Mouse (Mus musculus) stomach, embryonic 14.5 days (tissue): Measurements from ENCODE around the gene Noxo1. TPM values are rescaled to one million over a fixed set of nuclear protein-coding genes. Genes with fewer than 3 reads are reported as not detected.

ENCODE experiments used
- ATAC-seq: fragments of 200-750 bp; cut with Nextera tagmentation; 2 replicates; pipeline ENCODE4 v1.8.0; 2017; ENCODE audit warnings: low read depth, moderate TSS enrichment; ENCODE audit not compliant: insufficient number of reproducible peaks, insufficient read depth, low FRiP score
- H3K27ac ChIP-seq: fragments of 300-500 bp; sonication (generic); 2 replicates; pipeline ENCODE4 v1.5.1; 2014; ENCODE audit warnings: mild to moderate bottlenecking, low read length, moderate library complexity, mixed read lengths
- H3K27me3 ChIP-seq: fragments of 300-500 bp; sonication (generic); 2 replicates; pipeline ENCODE4 v1.6.1; 2014; ENCODE audit warnings: low read length, control low read depth, mixed read lengths; ENCODE audit not compliant: control insufficient read depth, insufficient read depth
- H3K36me3 ChIP-seq: fragments of 300-500 bp; sonication (generic); 2 replicates; pipeline ENCODE4 v1.6.1; 2014; ENCODE audit warnings: mild to moderate bottlenecking, control low read depth, low read length, moderate library complexity, mixed read lengths; ENCODE audit not compliant: control insufficient read depth, insufficient read depth
- H3K4me1 ChIP-seq: fragments of 300-500 bp; sonication (generic); 2 replicates; pipeline ENCODE4 v1.6.1; 2014; ENCODE audit warnings: low read length, control low read depth, mixed read lengths; ENCODE audit not compliant: control insufficient read depth, insufficient read depth
- H3K4me2 ChIP-seq: fragments of 300-500 bp; sonication (generic); replicated peaks from 2 replicates; pipeline ENCODE4 v1.6.1; 2014; ENCODE audit warnings: low read depth, low read length, control low read depth
- H3K4me3 ChIP-seq: fragments of 300-500 bp; sonication (generic); 2 replicates; pipeline ENCODE4 v1.5.1; 2014; ENCODE audit warnings: low read depth, low read length, control low read depth
- H3K9ac ChIP-seq: fragments of 300-500 bp; sonication (generic); replicated peaks from 2 replicates; pipeline ENCODE4 v1.6.1; 2014; ENCODE audit warnings: low read depth, mild to moderate bottlenecking, control low read depth, low read length, moderate library complexity, mixed read lengths
- H3K9me3 ChIP-seq: fragments of 300-500 bp; sonication (generic); 2 replicates; pipeline ENCODE4 v1.6.1; 2016; ENCODE audit warnings: low read depth, low read length, control low read depth; ENCODE audit not compliant: control insufficient read depth
- WGBS: fragments of 180-500 bp; shearing (Covaris S2); extraction: QIAGEN DNeasy Blood & Tissue Kit; methylation state at CpG from one replicate; pipeline ENCODE4 v1.1.7; 2014; 5-methylcytosine and 5-hydroxymethylcytosine counted together
- polyA plus RNA-seq: library from polyadenylated mRNA; unstranded; fragments of >200 nt; fragmentation: Nextera tagmentation; extraction: Ambion mirVana; gene quantifications from 2 replicates; pipeline ENCODE4 v1.2.1, GENCODE M21; 2014

The Noxo1 gene
- polyA plus RNA-seq, 1 experiment from 2014 or later = 3.8 TPM

- no peak overlapping the region for H3K9ac ChIP-seq
- H3K36me3 ChIP-seq = peaks cover 49% of the 10 kb centered on the region
- no peaks in the 10 kb centered on the region for H3K27me3 ChIP-seq
- no peak overlapping the region for H3K4me2 ChIP-seq
- no peak for ATAC-seq
- H3K4me3 ChIP-seq = no peak overlapping the region
- H3K9me3 ChIP-seq = no peaks in the 10 kb centered on the region
- no peak overlapping the region for H3K27ac ChIP-seq
- H3K4me1 ChIP-seq = peaks cover 20% of the 10 kb centered on the region
- WGBS = 91% methylated on average over 9 of the region's 9 CpGs
Observed at GRCm38 (mm10) chr17:24701251-24701650, 5.2 kb downstream of the Noxo1 start.

GRCm38 (mm10) chr17:24705821-24706220 is 9.8 kb downstream of the Noxo1 start:
- Histone ChIP-seq H3K36me3 (peaks cover 35% of the 10 kb centered on the region), H3K4me3 (no peak overlapping the region), H3K27ac (no peak overlapping the region), H3K9ac (no peak overlapping the region), H3K4me2 (no peak overlapping the region), H3K4me1 (no peaks in the 10 kb centered on the region), H3K27me3 (no peaks in the 10 kb centered on the region), H3K9me3 (no peaks in the 10 kb centered on the region)
- ATAC-seq = no peak
- 92% methylated on average over 3 of the region's 3 CpGs for WGBS

DNA sequence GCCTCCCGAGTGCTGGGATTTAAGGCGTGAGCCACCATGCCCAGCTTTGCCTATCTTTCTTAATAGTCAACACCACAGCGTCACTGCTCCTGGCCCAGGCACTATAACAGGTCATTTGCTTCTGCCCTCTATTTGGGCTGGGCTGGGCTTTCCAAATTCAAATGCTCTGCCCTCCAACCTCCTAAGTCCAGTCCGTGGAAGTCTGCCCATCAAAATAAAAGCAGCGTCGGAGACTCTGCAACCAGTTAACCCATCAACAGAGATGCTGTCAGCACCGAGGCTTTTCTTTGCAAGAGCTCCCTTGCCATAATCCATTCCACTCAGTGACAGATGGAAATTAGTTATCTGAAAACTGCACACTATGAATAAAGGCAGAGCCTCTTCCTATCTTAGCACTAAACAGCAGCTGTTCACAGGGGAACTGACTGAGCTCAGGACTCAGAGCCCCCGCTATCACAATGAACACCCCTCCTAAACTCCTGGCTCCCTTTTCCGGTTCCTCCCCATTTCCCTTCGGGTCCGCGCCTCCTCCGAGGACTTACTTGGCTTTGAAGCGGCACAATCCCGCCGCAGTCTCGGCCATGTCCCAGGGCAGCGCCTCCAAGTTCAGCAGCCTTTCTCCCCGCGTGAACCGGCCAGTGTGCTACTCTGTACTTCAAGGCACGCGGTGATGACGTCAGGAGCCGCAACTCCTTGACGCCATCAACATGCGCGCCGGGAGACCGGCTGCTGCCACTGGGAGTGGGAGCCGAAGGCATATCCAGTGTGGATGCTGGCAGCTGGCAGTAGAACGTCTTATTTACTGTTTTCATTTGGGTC is 11.2 kb downstream of the Noxo1 start, which contains the start of gene Tbl3:
Gene Tbl3 (minus strand): TSS at position 679 of the 819 bp plus-strand sequence.
- 3% methylated on average over 32 of the region's 32 CpGs for WGBS

DNA sequence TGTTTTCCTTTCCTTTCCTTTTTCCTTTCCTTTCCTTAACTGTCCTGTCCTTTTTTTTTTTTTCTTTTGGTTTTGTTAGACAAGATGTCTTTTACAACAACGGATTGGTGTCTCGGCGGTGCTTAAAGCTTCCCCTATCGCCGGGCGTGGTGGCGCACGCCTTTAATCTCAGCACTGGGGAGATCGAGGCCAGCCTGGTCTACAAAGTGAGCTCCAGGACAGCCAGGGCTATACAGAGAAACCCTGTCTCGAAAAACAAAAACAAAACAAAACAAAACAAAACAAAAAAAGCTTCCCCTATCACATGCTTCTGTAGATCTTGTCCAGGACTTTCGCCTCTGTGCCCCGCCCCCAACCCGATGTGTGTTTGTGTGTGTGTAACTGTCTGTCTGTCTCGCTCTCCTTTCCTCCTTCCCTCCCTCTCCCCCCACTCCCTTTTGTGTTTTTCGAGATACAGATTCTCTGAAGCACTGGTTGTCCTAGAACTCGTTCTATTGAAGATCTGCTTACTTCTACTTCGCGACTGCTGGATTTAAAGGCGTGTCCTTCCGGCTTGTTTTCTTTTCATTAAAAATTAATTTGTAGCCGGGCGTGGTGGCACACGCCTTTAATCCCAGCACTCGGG is 11.9 kb downstream of the Noxo1 start:
- WGBS = 5% methylated on average over 24 of the region's 24 CpGs

More for the DNA sequence above, 11.2 kb downstream of the Noxo1 start, which contains the start of gene Tbl3:
- Histone ChIP-seq H3K27ac (peak within 1 kb of the TSS; percentile 68), H3K9me3 (no peaks in the 10 kb centered on the region), H3K27me3 (no peaks in the 10 kb centered on the region), H3K4me3 (peak within 1 kb of the TSS; percentile 61), H3K9ac (peak within 1 kb of the TSS; percentile 49), H3K36me3 (peaks cover 21% of the 10 kb centered on the region), H3K4me1 (no peaks in the 10 kb centered on the region), H3K4me2 (peak within 1 kb of the TSS; percentile 78)
- ATAC-seq = peak; percentile 90

DNA sequence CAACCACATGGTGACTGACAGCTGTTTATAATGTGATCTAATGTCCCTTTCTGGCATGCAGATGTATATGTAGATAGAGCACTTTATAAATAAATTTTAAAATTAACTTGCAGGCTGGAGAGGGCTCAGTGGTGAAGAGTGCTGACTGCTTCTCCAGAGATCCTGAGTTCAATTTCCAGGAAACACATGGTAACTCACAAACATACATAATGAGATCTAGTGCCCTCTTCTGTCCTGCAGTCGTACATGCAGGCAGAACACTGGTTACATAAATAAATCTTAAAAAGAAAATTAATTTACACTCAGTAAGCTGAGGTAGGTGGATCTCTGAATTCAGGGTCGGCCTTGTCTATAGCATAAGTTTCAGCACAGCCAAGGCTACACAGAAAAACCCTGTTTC is 12.6 kb downstream of the Noxo1 start:
- Histone ChIP-seq H3K4me2 (no peak overlapping the region), H3K27ac (no peak overlapping the region), H3K27me3 (no peaks in the 10 kb centered on the region), H3K9me3 (no peaks in the 10 kb centered on the region), H3K9ac (no peak overlapping the region), H3K4me1 (no peaks in the 10 kb centered on the region), H3K36me3 (peaks cover 13% of the 10 kb centered on the region), H3K4me3 (no peak overlapping the region)
- WGBS = 36% methylated on average over 2 of the region's 2 CpGs
- no peak for ATAC-seq

More for the DNA sequence above, 11.9 kb downstream of the Noxo1 start:
- no peaks in the 10 kb centered on the region for H3K27me3 ChIP-seq
- H3K36me3 ChIP-seq = peaks cover 15% of the 10 kb centered on the region
- H3K4me3 ChIP-seq = peak overlapping the region; percentile 61
- no peaks in the 10 kb centered on the region for H3K9me3 ChIP-seq
- no peak for ATAC-seq
- H3K27ac ChIP-seq = peak overlapping the region; percentile 68; the same call in 1 of the 2 replicates
- peak overlapping the region; percentile 49; the same call in 1 of the 2 replicates for H3K9ac ChIP-seq
- H3K4me1 ChIP-seq = no peaks in the 10 kb centered on the region
- peak overlapping the region; percentile 78 for H3K4me2 ChIP-seq

DNA sequence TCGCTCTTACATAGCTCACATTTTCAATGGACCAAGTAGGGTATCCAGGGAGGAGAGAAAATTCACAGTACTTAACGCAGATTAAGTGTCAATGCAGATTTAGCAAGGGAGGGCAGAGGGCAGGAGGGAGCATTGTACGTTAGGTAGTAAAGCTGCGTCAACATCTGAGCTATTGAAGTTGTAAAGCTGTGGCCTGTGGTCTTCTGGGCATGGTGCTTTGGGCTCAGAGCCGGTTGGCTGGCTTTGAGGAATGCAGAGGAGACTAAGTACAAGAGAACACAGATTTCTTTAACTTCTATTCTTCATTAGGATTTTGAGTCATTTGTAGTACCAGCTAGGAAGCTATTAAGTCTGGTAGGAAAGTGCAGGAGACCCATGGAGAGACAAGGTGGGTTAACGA is 19.5 kb downstream of the Noxo1 start:
- H3K9me3 ChIP-seq = no peaks in the 10 kb centered on the region
- WGBS = 81% methylated on average over 6 of the region's 6 CpGs
- no peak for ATAC-seq
- H3K27me3 ChIP-seq = no peaks in the 10 kb centered on the region
- H3K36me3 ChIP-seq = no peaks in the 10 kb centered on the region; the same call in none of the 2 replicates
- no peak overlapping the region for H3K27ac ChIP-seq
- H3K4me2 ChIP-seq = no peak overlapping the region
- no peak overlapping the region for H3K9ac ChIP-seq
- no peaks in the 10 kb centered on the region for H3K4me1 ChIP-seq
- H3K4me3 ChIP-seq = no peak overlapping the region

GRCm38 (mm10) chr17:24716166-24716682 is 20.2 kb downstream of the Noxo1 start:
- ATAC-seq = no peak
- 93% methylated on average over 15 of the region's 15 CpGs for WGBS
- peaks cover 1% of the 10 kb centered on the region for H3K36me3 ChIP-seq
- no peak overlapping the region for H3K4me3 ChIP-seq
- no peak overlapping the region for H3K4me2 ChIP-seq
- H3K9me3 ChIP-seq = no peaks in the 10 kb centered on the region
- 0 out of 2 replicates have a peak, but pooled peaks cover under 1% of the 10 kb centered on the region for H3K4me1 ChIP-seq
- no peaks in the 10 kb centered on the region for H3K27me3 ChIP-seq
- no peak overlapping the region for H3K27ac ChIP-seq
- H3K9ac ChIP-seq = no peak overlapping the region

GRCm38 (mm10) chr17:24717943-24718342 is 21.9 kb downstream of the Noxo1 start, which contains the start of the genes Rnf151 and Rps2:
TSS of gene Rnf151 (minus strand) at chr17:24718063.
TSS of gene Rps2 (plus strand) at chr17:24718116.
- H3K4me2 ChIP-seq = peak within 1 kb of the TSS; percentile 44
- H3K27me3 ChIP-seq = no peaks in the 10 kb centered on the region
- peaks cover 12% of the 10 kb centered on the region; the same call in 1 of the 2 replicates for H3K4me1 ChIP-seq
- ATAC-seq = no peak
- H3K9me3 ChIP-seq = no peaks in the 10 kb centered on the region
- WGBS = 83% methylated on average over 4 of the region's 4 CpGs
- H3K36me3 ChIP-seq = peaks cover 13% of the 10 kb centered on the region
- no peak within 1 kb of the TSS for H3K9ac ChIP-seq
- peak within 1 kb of the TSS; percentile 78 for H3K4me3 ChIP-seq
- H3K27ac ChIP-seq = no peak within 1 kb of the TSS
